Mouse (Mus musculus) C2C12 (cell line): ENCODE results near the gene 6820408C15Rik.

Source experiments
- CEBPB ChIP-seq: IDR thresholded peaks from one replicate; pipeline ENCODE4 v1.6.1; 2011; ENCODE audit warnings: low read depth, mild to moderate bottlenecking, control low read depth, moderate library complexity
- CTCF ChIP-seq: IDR thresholded peaks from one replicate; pipeline ENCODE4 v1.5.1; 2011; ENCODE audit not compliant: control insufficient read depth, insufficient read depth, insufficient read length
- MAX ChIP-seq: IDR thresholded peaks from one replicate; pipeline ENCODE4 v1.6.1; 2011; ENCODE audit warnings: mild to moderate bottlenecking, control low read depth
- MYOG ChIP-seq: IDR thresholded peaks from one replicate; pipeline ENCODE4 v1.6.1; 2011; ENCODE audit not compliant: control insufficient read depth, insufficient read length; ENCODE audit errors: extremely low read depth

GRCm38 (mm10) chr2:152372661-152373060 is 42.7 kb upstream of the 6820408C15Rik start:
- TF ChIP-seq CTCF (no peak), CEBPB (no peak), MAX (no peak), MYOG (no peak)
